Mouse (Mus musculus): Measurements from ENCODE around the gene Myo15b. TPM values are rescaled to one million over a fixed set of nuclear protein-coding genes. Genes with fewer than 3 reads are reported as not detected.

The Myo15b gene
- total RNA-seq, 2 experiments from 2014 or later = 2.1 to 5.4 TPM

DNA sequence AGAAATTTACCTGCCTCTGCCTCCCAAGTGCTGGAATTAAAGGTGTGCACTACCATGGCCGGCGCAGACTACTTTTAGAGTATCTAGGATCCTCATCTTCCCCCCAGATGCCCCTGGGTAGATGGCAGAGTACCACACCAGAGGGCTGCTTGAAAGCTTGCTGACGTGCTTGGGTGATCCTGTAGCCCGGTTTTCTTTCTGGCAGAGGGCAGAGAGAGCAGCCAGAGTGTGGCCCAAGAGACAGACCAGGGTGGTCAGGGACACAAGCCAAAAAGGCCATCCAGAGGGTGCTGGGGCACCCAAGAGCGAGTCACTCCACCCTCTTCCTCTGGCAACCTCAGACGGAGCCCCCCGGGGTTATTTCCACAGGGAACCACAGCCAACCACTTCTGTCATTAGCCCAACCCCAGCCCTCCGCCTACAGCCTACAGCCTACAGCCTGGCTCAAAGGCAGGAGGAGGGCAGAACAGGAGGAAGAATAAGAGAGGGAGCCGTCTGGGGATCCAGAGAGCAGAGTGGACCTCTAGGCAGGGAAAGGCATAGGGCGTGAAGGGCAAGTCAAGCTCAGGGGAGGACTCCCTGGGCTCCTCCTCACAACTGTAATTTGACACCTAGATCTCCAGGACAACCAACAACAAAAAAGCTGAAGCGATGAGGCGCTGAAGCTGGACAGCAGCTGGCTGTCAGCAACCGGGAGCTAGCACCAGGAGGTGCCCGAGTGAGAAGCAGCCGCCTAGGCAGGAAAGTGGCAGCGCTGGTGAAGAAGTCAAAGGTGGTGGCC lies 41.5 kb downstream of the Myo15b start, which contains the start of gene Smim5:
Gene Smim5, plus strand, starts transcription at position 481 of the 781 bp plus-strand sequence.
- peak; percentile 26 for ATAC-seq (replicated peaks; ENCODE audit: poor library complexity, severe bottlenecking)

DNA sequence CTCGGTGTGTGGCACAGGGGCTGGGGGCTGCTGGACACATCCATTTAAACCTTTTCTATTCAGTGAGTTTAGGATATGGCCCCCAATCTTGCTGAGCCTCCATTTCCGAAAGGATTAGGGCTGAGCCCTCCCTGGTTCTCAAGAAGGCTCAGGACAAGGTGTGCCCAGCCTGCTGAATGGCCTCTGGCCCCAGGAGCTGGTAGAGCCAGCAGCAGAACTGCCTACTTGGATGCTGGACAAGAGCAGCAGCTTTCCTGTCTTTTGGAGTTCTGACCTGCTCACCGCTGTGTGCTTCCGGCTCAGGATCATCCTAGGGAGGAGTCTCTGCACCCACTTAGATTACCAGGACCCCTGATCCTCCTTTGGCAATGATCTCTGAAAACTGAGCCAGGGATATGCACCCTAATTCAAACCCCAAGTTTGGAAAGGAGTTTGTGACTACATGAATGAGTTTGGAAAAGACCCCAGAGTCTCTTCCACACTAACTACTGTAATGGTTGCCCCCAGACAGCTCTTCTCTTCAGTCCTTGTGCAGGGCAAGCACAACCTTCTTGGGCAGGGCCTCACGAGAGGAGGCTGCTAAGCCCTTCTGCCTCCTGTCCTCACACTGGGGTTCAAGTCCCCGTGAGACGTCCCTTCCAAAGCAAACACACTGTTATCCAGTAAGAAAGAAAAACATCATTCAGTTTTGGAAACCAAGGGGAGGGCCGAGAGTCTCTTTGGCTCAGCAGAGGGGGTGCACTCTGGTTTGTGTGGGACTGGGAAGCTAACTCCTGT lies 42.5 kb downstream of the Myo15b start:
- ATAC-seq (replicated peaks; ENCODE audit: poor library complexity, severe bottlenecking) = no peak

DNA sequence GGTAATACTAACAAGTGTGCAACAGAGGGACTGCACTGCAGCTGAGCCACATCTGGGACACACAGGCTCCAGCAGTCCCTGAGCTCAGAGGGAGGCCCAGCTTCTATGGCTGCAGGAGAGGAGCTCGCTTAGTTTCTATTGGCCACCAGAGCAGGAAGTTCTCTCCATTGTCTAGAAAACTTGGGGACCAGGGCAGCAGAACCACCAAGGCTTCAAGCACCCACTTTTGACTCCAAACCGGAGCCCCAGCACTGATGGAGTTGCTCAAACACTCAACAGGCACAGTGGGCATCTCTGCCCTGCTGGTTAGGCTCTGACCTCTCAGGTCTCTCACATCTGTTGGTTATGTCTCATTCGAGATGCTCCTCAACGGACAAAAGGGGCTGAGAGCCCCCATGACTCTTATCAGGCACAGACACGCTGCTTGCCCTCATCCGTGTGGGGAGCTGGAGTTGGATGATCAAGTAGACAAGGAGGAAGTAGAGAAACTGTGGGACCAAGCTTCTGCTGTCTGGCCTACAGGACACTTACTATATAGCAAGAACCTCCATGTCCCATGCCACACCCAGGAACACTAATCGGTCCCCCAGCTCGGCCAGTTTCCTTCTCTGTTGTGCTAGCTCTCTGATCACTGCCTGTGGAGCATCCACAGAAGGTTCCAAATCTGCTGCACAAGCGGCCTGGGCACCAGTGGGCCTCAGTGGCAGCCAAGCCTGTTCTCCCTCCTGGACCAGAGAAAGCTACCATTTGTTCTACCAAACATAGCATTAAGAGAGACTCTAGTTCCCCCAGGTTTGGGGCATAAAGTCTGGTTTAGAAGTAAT lies 43.3 kb downstream of the Myo15b start:
- 0 out of 2 replicates have a peak, but pooled peaks have one; percentile 3 for ATAC-seq (replicated peaks; ENCODE audit: poor library complexity, severe bottlenecking)

DNA sequence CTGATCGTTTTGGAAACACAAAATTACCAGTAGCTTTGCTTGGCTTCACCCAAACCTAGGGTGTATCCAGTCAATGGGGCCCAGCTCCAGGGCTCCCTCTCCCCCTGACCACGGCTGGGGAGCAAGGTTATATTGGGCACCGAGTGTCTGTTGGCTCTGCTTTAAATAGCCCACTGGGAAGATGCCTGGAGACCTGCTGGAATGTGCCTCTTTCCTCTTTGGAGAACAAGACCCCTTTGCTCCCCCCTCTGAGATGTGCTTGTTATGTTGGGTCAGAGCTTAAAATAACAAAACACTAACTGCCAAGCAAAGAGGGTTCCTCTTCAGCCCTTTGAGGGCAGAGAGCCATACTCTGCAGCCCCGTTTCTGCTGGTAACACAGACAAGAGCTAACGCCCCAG lies 44.0 kb downstream of the Myo15b start:
- ATAC-seq (replicated peaks; ENCODE audit: poor library complexity, severe bottlenecking) = no peak

DNA sequence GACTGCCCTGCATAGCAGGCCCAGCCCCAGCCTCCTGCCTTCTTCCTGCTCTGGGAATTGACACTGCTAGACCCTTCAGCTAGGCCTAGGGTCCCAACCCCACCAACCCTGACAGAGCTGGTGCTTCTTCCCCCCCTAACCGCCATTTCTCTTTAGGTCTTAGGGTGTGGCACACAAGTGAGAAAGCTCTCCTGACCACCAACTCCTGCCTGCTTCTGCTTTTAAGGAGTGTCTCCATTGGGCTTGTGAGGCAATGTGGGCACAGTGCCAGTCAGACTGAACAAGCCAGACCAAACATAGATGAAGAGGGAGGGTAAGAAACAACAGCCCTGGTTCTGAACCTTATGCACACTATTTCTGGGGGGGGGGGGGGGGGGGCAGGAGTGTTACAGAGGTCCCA lies 44.6 kb downstream of the Myo15b start:
- ATAC-seq (replicated peaks; ENCODE audit: poor library complexity, severe bottlenecking) = peak; percentile 70

DNA sequence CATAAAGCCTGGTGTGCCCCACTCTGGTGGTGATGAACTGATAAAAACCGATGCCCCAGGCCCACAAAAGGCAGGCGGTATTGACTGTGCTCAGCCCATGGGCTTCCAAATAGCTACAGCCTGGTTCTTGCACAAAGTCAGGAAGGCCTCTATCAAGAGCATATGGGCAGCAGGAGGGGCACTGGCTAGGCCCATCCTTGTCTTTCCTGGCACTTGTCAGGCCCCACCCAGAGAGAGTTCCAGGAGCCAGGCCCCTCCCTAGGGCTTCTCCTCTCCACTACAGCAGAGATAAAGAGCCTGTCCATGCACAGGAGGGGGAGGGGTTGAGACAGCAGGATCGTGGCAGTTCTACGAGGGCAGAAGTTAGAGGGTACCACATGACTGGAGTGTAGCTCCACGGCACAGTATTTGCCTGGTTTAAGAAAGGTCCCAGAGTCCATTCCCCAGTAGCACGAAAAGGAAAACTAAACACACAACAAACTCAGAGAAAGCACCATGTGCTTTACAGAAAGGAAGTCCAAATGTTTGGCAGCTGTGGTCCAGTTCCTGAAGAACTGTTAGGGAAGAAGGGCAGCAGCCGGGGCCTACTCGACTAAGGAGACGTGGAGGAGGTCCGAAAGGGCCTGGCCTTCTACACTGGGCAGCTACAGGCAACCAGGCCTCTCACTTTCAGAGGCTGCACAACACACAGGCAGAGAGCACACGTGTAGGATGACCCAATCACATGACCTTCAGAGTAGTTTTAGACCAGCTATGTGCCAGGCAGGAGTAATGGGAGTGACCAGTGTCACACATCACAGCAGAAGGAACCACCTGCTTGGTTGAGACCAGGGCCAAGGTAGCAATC lies 45.4 kb downstream of the Myo15b start:
- ATAC-seq (replicated peaks; ENCODE audit: poor library complexity, severe bottlenecking) = 0 out of 2 replicates have a peak, but pooled peaks have one; percentile 6

DNA sequence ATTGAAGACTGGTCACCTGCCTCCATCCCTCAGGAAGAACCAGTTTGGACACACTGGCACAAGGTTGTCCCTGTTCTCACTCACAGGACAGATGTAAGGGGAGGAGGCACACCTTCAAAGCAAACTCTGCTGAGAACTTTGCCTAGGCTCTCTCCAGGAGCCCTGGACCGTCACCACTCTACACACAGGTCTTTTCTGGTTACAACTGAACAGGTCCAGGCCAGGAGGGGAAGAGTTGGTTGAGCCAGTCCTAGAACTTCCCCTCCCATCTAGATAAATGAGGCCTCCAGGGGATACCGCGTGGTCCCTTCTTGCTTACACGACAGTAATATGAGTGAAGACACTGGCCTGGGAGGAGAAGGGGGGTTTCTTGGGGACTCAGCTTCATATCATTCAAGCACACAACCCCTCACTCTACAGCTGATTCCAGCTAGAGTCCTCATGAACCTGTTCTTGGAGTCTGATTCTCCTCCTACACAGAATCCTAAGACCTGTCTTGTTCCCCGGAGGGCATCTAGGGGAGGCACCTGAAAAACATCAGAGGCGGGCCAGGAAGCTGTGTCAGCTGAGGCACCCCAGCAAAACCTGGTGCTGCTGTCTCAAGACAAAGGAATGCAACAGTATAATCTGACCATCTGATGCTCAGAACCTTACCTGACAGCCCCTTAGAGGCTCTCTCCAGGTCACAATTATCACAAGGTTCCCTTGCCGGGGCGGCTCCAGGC lies 46.2 kb downstream of the Myo15b start:
- ATAC-seq (replicated peaks; ENCODE audit: poor library complexity, severe bottlenecking) = no peak

DNA sequence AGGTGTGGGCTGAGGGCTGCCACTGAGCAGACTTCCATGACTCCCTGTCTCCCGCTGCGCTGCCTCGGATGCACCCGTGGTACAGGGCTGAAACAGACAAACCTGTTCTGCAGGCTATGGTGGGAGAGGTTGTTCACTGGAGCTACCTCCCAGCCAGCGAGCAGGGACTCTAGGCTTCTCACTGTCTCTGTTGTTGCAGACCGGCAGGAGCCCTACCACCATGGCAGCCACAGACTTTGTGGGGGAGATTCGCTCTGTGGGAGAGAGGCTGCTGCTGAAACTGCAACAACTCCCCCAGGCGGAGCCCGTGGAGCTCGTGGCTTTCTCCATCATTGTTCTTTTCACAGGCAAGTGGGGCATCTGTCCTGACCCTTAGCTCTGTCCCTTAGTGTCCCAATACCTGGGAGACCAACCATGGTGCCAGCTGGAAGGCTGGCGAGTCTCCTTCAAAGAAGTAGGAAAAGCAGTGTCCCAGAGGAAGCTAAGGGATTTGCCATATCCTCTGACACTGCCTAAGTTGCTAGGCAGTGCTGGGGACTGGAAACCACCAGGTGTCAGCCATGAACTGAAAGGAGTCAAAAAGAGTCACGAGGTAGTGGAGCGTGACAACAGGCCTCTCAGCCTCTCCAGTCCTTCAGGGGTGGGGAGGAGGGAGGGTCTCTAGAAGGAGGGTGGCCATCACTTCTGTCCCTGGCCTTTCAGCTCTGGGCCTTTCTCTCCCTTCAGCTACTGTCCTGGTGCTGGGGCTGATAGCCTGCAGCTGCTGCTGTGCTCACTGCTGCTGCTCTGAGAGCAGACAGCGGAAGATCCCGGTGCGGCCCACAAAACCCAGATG lies 47.0 kb downstream of the Myo15b start:
- no peak for ATAC-seq (replicated peaks; ENCODE audit: poor library complexity, severe bottlenecking)

DNA sequence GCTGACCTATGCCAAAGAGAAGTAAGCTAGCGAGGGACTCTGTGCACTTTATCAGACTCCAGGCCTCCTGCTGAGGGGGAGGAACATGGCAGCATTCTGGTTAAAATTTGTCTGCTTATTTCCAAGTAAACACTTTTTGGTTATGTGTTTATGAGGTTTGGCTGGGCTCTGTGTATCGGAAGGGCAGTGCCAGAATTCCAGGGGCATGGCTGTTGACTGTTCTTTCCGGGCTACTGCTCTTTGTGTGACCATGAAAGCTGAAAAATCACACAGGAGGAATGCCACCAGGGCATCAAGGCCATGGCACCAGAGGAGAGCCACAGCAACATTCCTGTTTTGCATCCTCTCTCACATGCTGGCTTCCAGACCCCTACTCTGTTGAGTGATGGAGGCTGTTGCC lies 47.9 kb downstream of the Myo15b start:
- ATAC-seq (replicated peaks; ENCODE audit: poor library complexity, severe bottlenecking) = no peak

DNA sequence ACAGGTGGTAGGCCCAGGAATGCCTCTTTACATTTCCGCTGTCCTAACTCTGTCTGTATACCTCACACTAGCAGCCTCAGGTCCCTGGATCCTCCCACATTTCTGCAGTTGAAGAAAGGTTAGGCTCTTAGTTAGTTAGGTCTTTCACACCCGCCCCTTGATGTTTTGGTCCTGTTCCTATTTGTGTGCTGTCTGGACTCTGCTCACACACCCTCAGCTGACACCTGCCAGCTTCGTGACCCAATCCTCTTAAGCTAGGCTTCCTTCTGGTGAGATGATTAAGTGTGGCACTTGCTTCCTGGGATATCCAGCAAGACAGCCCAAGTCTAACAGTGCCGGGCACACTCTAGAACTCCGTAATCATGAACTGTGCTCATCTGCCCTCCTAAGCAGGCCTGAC lies 48.3 kb downstream of the Myo15b start:
- ATAC-seq (replicated peaks; ENCODE audit: poor library complexity, severe bottlenecking) = no peak

DNA sequence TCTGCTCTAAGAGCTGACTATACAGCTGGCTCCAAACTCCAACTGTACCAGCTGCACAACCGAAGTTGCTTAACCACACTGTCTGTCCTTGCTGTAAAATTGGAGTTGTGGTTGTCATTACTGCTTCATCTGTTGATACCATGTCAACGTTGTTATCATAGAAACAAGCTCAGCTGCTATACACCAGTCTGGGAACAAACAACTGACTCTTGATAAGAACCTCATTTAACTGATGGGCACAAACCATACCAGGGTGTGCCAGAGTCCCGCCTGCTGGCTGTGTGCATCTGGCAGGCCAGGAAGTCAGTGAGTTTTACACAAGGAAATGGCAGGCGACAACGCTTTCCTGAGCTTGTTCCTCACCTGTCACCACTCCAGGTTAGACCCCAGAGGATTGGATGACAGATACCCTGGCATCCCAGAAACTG lies 52.9 kb downstream of the Myo15b start:
- ATAC-seq (replicated peaks; ENCODE audit: poor library complexity, severe bottlenecking) = peak; percentile 43

DNA sequence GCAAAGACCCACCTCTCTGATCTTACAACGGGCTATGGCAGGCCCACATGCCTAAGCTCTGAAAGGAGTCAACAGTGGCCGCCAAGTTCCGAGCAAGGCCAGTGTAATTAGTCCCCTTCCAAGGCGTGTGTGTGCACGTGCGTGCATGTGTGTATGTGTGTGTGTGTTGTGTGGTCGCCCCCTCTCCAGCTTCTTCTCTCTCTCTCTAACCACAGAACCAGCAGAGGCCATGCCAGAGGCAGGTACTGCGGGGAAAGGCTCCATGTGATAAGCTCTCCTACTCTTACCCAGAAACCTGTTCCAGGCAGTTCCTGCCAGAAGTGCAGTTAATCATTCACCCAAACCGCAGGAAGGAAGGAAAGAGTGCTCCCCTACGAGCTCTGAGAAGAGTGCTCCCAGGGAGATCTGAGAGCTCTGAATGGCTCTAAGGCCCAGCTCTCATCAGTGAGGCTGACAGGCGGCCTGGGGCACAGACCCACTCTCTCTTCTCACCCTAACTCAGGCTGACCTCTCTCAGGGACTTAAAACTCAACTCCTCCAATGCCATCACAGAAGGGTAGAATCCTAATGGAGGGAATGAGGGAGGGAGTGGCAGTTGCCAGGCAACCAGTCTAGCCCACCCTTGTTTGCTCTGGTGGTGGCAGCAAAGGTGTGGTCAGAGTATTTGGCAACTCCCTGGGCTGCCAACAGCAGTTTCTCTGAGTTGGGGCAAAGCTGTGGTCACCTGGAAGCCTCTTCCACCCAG lies 53.6 kb downstream of the Myo15b start, which contains the start of gene Smim6:
Gene Smim6, plus strand, starts transcription at position 386 of the 745 bp plus-strand sequence.
- peak; percentile 66 for ATAC-seq (replicated peaks; ENCODE audit: poor library complexity, severe bottlenecking)

DNA sequence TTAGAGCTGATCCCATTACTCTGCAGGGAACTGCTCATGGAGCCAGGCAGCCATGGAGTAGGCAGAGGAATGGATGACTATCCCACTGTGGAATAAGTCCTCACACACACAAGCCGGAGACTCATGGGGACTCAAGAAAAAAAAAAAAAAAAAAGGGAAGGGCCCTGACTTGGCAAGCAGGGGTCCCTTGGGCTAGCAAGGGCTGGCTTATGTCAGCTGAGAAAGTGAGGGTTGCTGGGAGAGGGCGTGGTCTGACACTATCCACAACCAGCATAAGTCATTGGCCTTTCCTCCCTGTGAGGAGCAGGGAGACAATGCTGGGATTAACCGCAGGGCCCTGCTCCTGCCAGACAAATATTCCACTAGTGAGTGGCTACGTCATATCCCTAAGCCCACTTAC lies 58.4 kb downstream of the Myo15b start:
- no peak for ATAC-seq (replicated peaks; ENCODE audit: poor library complexity, severe bottlenecking)

DNA sequence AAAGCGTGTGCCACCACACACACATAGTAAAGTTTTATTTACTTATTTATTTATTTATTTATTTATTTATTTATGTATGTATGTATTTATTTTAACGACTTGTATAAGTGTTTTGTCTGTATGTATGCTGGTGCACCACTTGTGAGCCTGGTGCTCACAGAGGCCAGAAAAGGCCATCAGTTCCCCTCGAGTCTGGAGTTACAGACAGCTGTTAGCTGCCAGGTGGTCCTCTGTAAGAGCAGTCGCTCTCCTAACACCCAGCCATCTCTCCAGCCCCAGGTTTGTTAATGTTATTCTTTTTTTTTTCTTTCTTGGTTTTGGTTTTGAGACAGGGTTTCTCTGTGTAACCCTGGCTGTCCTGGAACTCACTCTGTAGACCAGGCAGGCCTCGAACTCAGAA lies 60.4 kb downstream of the Myo15b start:
- no peak for ATAC-seq (replicated peaks; ENCODE audit: poor library complexity, severe bottlenecking)

DNA sequence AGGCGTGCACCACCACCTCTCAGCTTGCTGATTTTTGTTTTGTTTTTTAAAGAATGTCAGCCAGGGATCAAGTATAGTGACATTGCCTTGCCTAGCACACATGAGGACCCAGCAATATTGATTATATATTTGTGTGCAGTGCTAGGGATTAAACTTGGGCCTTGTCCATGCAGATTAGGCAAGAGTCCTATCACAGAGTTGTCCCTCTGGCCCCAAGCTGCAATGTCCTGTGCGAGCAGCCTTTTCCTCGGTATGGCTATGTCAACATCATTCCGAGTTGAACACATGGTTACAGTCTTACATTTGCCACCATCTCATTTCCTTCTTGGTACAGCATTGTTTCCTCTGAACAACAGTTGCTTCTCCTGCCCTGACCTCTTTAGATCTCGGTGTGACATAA lies 60.9 kb downstream of the Myo15b start:
- ATAC-seq (replicated peaks; ENCODE audit: poor library complexity, severe bottlenecking) = no peak

DNA sequence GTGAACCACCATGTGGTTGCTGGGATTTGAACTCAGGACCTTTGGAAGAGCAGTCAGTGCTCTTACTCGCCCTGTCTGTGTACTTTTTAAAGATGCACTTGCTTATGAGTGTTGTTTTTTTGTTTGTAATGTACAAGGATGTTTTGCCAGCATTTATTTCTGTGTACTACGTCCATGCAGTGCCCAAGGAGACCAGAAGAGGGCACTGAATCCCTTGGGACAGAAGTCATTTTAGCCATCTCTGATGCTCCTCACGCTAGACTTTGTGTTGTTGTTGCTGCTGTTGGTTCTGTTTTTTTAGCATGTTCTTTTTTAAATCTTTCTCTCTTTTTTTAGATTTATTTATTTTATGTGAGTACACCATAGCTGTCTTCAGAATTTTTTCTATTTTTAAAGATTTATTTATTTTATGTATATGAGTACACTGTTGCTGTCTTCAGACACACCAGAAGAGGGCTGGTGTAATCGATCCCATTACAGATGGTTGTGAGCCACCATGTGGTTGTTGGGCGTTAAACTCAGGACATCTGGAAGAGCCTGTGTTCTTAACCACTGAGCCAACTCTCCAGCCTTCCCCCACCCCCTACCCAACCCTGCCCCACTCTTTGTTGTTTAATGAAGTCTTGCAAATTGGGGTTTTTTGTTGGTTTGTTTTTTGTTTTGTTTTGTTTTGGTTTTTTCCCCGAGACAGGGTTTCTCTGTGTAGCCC lies 62.1 kb downstream of the Myo15b start:
- ATAC-seq (replicated peaks; ENCODE audit: poor library complexity, severe bottlenecking) = peak; percentile 55

DNA sequence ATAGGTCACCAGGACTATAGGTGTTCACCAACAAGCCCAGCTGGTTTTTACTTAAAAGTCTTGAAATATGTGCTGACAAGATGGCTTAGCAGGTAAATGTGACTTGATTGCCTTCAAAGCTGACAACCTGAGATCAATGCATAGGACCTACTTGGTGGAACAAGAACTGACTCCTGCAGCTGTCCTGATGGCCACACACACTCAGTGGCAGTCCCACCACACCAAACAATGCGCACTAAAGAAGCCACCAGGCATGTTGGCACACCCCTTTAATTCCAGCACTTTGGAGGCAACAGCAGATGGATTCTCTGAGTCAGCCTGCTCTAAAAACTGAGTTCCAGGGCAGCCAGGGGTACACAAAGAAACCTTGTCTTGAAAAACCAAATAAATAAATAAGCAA lies 63.8 kb downstream of the Myo15b start:
- no peak for ATAC-seq (replicated peaks; ENCODE audit: poor library complexity, severe bottlenecking)

Measured in granulocyte monocyte progenitor cell, adult 5-6 weeks (primary cell).